Mouse (Mus musculus): ENCODE results near the gene Gm20518. TPM values are rescaled to one million over a fixed set of nuclear protein-coding genes. Genes with fewer than 3 reads are reported as not detected.

Gene Gm20518
- polyA plus RNA-seq, 1 experiment, result 0.35 TPM

GRCm38 (mm10) chr16:17813173-17813572 is 78.3 kb downstream of the Gm20518 start:
- H3K36me3 ChIP-seq (replicated peaks; ENCODE audit: low read length), result no peaks in the 10 kb centered on the region
- H3K4me3 ChIP-seq (replicated peaks), result no peak overlapping the region
- peaks cover 23% of the 10 kb centered on the region for H3K9me3 ChIP-seq
- H3K4me1 ChIP-seq, result peaks cover 29% of the 10 kb centered on the region
- H3K27me3 ChIP-seq (replicated peaks), result peaks cover 88% of the 10 kb centered on the region
- TF ChIP-seq GATA1 (IDR thresholded peaks at IDR 0.05; ENCODE audit: borderline replicate concordance, low read length) (no peak), FLI1 (IDR thresholded peaks at IDR 0.05; ENCODE audit: low read length) (no peak)

- no peak overlapping the region for H3K4me3 ChIP-seq (replicated peaks)
- H3K36me3 ChIP-seq (replicated peaks; ENCODE audit: low read length), result no peaks in the 10 kb centered on the region
- peaks cover 91% of the 10 kb centered on the region for H3K27me3 ChIP-seq (replicated peaks)
- peaks cover 13% of the 10 kb centered on the region for H3K9me3 ChIP-seq
- TF ChIP-seq GATA1 (IDR thresholded peaks at IDR 0.05; ENCODE audit: borderline replicate concordance, low read length) (no peak), FLI1 (IDR thresholded peaks at IDR 0.05; ENCODE audit: low read length) (no peak)
- peaks cover 38% of the 10 kb centered on the region for H3K4me1 ChIP-seq
Observed at GRCm38 (mm10) chr16:17812120-17812519, 79.4 kb downstream of the Gm20518 start.

GRCm38 (mm10) chr16:17809711-17810110 is 81.8 kb downstream of the Gm20518 start:
- Histone ChIP-seq H3K9me3 (no peaks in the 10 kb centered on the region; the same call in 1 of the 2 replicates), H3K4me1 (peaks cover 40% of the 10 kb centered on the region), H3K36me3 (replicated peaks; ENCODE audit: low read length) (no peaks in the 10 kb centered on the region), H3K4me3 (replicated peaks) (no peak overlapping the region), H3K27me3 (replicated peaks) (peaks cover 91% of the 10 kb centered on the region)
- TF ChIP-seq FLI1 (IDR thresholded peaks at IDR 0.05; ENCODE audit: low read length) (no peak), GATA1 (IDR thresholded peaks at IDR 0.05; ENCODE audit: borderline replicate concordance, low read length) (no peak)

GRCm38 (mm10) chr16:17809125-17809524 is 82.3 kb downstream of the Gm20518 start:
- Histone ChIP-seq H3K4me3 (replicated peaks) (no peak overlapping the region), H3K27me3 (replicated peaks) (peaks cover 92% of the 10 kb centered on the region)

GRCm38 (mm10) chr16:17807192-17808009 is 84.1 kb downstream of the Gm20518 start:
- peaks cover 61% of the 10 kb centered on the region for H3K4me1 ChIP-seq
- no peak for TF ChIP-seq FLI1 (IDR thresholded peaks at IDR 0.05; ENCODE audit: low read length)
- TF ChIP-seq GATA1 (IDR thresholded peaks at IDR 0.05; ENCODE audit: borderline replicate concordance, low read length), result no peak
- no peaks in the 10 kb centered on the region for H3K36me3 ChIP-seq (replicated peaks; ENCODE audit: low read length)
- peak overlapping the region; percentile 90 for H3K4me3 ChIP-seq (replicated peaks)
- H3K9me3 ChIP-seq, result no peaks in the 10 kb centered on the region; the same call in 1 of the 2 replicates
- H3K27me3 ChIP-seq (replicated peaks), result peaks cover 92% of the 10 kb centered on the region

More at GRCm38 (mm10) chr16:17809125-17809524, 82.3 kb downstream of the Gm20518 start:
- H3K36me3 ChIP-seq (replicated peaks; ENCODE audit: low read length), result no peaks in the 10 kb centered on the region
- H3K9me3 ChIP-seq, result no peaks in the 10 kb centered on the region; the same call in 1 of the 2 replicates
- H3K4me1 ChIP-seq, result peaks cover 46% of the 10 kb centered on the region
- no peak for TF ChIP-seq GATA1 (IDR thresholded peaks at IDR 0.05; ENCODE audit: borderline replicate concordance, low read length)
- no peak for TF ChIP-seq FLI1 (IDR thresholded peaks at IDR 0.05; ENCODE audit: low read length)

- Histone ChIP-seq H3K9me3 (no peaks in the 10 kb centered on the region; the same call in 1 of the 2 replicates), H3K4me3 (replicated peaks) (peak overlapping the region; percentile 90), H3K36me3 (replicated peaks; ENCODE audit: low read length) (no peaks in the 10 kb centered on the region), H3K4me1 (peaks cover 62% of the 10 kb centered on the region), H3K27me3 (replicated peaks) (peaks cover 97% of the 10 kb centered on the region)
- no peak for TF ChIP-seq GATA1 (IDR thresholded peaks at IDR 0.05; ENCODE audit: borderline replicate concordance, low read length)
- TF ChIP-seq FLI1 (IDR thresholded peaks at IDR 0.05; ENCODE audit: low read length), result no peak
Observed at GRCm38 (mm10) chr16:17806581-17807191, 84.8 kb downstream of the Gm20518 start.

- Histone ChIP-seq H3K27me3 (replicated peaks) (peaks cover 98% of the 10 kb centered on the region), H3K9me3 (no peaks in the 10 kb centered on the region; the same call in 1 of the 2 replicates), H3K36me3 (replicated peaks; ENCODE audit: low read length) (no peaks in the 10 kb centered on the region), H3K4me1 (peaks cover 62% of the 10 kb centered on the region), H3K4me3 (replicated peaks) (peak overlapping the region; percentile 91)
- TF ChIP-seq FLI1 (IDR thresholded peaks at IDR 0.05; ENCODE audit: low read length) (no peak), GATA1 (IDR thresholded peaks at IDR 0.05; ENCODE audit: borderline replicate concordance, low read length) (no peak)
Observed at GRCm38 (mm10) chr16:17804982-17805381, 86.5 kb downstream of the Gm20518 start.

- Histone ChIP-seq H3K4me1 (peaks cover 57% of the 10 kb centered on the region), H3K36me3 (replicated peaks; ENCODE audit: low read length) (no peaks in the 10 kb centered on the region), H3K4me3 (replicated peaks) (peak overlapping the region; percentile 91), H3K27me3 (replicated peaks) (peaks cover 98% of the 10 kb centered on the region), H3K9me3 (no peaks in the 10 kb centered on the region; the same call in 1 of the 2 replicates)
- TF ChIP-seq FLI1 (IDR thresholded peaks at IDR 0.05; ENCODE audit: low read length) (no peak), GATA1 (IDR thresholded peaks at IDR 0.05; ENCODE audit: borderline replicate concordance, low read length) (no peak)
Observed at GRCm38 (mm10) chr16:17804449-17804912, 87.0 kb downstream of the Gm20518 start.

- TF ChIP-seq GATA1 (IDR thresholded peaks at IDR 0.05; ENCODE audit: borderline replicate concordance, low read length) (no peak), FLI1 (IDR thresholded peaks at IDR 0.05; ENCODE audit: low read length) (no peak)
- no peaks in the 10 kb centered on the region for H3K36me3 ChIP-seq (replicated peaks; ENCODE audit: low read length)
- no peaks in the 10 kb centered on the region; the same call in 1 of the 2 replicates for H3K9me3 ChIP-seq
- H3K4me3 ChIP-seq (replicated peaks), result peak overlapping the region; percentile 91
- H3K4me1 ChIP-seq, result peaks cover 51% of the 10 kb centered on the region
- H3K27me3 ChIP-seq (replicated peaks), result peaks cover 98% of the 10 kb centered on the region
Observed at GRCm38 (mm10) chr16:17803675-17804448, 87.6 kb downstream of the Gm20518 start.

Data from megakaryocyte, embryonic 14.5 days (primary cell).